Mouse (Mus musculus) adrenal gland, adult 10 weeks (tissue): ENCODE data around the gene Gm10142. TPM values are rescaled to one million over a fixed set of nuclear protein-coding genes. Genes with fewer than 3 reads are reported as not detected.

Source experiments
- polyA plus RNA-seq: library from polyadenylated mRNA; stranded (reverse); fragments of 350-450 nt; fragmentation: Illumina TruSeq; extraction: RNeasy Lipid Tissue Mini Kit (QIAGEN cat#74804); gene quantifications from one replicate; pipeline ENCODE4 v1.2.3, GENCODE M21; 2014; ENCODE audit warnings: low read depth, low replicate concordance

The Gm10142 gene
- not detected for polyA plus RNA-seq

GRCm38 (mm10) chr10:77715507-77715906 is at the start of gene Gm10142:
TSS of gene Gm10142 (plus strand) at chr10:77715807.

GRCm38 (mm10) chr10:77685895-77686664 is 29.5 kb upstream of the Gm10142 start, which contains the start of gene Tspear:
TSS of gene Tspear (plus strand) at chr10:77686569.

GRCm38 (mm10) chr10:77690356-77690807 is 25.2 kb upstream of the Gm10142 start, which contains the start of gene Gm19402:
TSS of gene Gm19402 (minus strand) at chr10:77690757.

GRCm38 (mm10) chr10:77697133-77697532 is 18.5 kb upstream of the Gm10142 start, which contains the start of gene Gm9508:
TSS of gene Gm9508 (minus strand) at chr10:77697233.

GRCm38 (mm10) chr10:77706326-77706725 is 9.3 kb upstream of the Gm10142 start, which contains the start of gene Gm10272:
TSS of gene Gm10272 (plus strand) at chr10:77706626.

GRCm38 (mm10) chr10:77711157-77711556 is 4.5 kb upstream of the Gm10142 start, which contains the start of gene Gm10024:
TSS of gene Gm10024 (plus strand) at chr10:77711457.

GRCm38 (mm10) chr10:77720299-77720698 is 4.7 kb downstream of the Gm10142 start, which contains the start of gene Krtap12-1:
TSS of gene Krtap12-1 (plus strand) at chr10:77720599.

GRCm38 (mm10) chr10:77726186-77726585 is 10.6 kb downstream of the Gm10142 start, which contains the start of gene Gm10100:
TSS of gene Gm10100 (plus strand) at chr10:77726486.

GRCm38 (mm10) chr10:77741924-77742688 is 26.5 kb downstream of the Gm10142 start, which contains the start of gene Gm18596:
TSS of gene Gm18596 (minus strand) at chr10:77742638.

GRCm38 (mm10) chr10:77751254-77751653 is 35.6 kb downstream of the Gm10142 start, which contains the start of gene Gm9736:
TSS of gene Gm9736 (minus strand) at chr10:77751354.

GRCm38 (mm10) chr10:77759582-77759981 is 44.0 kb downstream of the Gm10142 start, which contains the start of gene Gm3233:
TSS of gene Gm3233 (minus strand) at chr10:77759682.

Other genes starting within 250 kb of the Gm10142 start
- 0.70 TPM for gene Fam207a, start 200.0 kb upstream of the Gm10142 start, polyA plus RNA-seq
- gene Itgb2, start 185.6 kb upstream of the Gm10142 start, polyA plus RNA-seq, result 2.5 TPM
- gene Pttg1ip, start 134.1 kb upstream of the Gm10142 start, polyA plus RNA-seq, result 126 TPM
- 72.3 TPM for gene Sumo3, start 109.7 kb upstream of the Gm10142 start, polyA plus RNA-seq
- gene Gm49325, start 109.6 kb upstream of the Gm10142 start, polyA plus RNA-seq, result 6.2 TPM
- gene Ube2g2, start 93.5 kb upstream of the Gm10142 start, polyA plus RNA-seq, result 11.6 TPM
- gene Tspear, start 29.2 kb upstream of the Gm10142 start, polyA plus RNA-seq, result not detected
- not detected for gene Gm19402, start 25.1 kb upstream of the Gm10142 start, polyA plus RNA-seq
- gene Gm9508, start 18.6 kb upstream of the Gm10142 start, polyA plus RNA-seq, result not detected
- not detected for gene Gm10272, start 9.2 kb upstream of the Gm10142 start, polyA plus RNA-seq
- gene Gm10024, start 4.3 kb upstream of the Gm10142 start, polyA plus RNA-seq, result not detected
- gene Krtap12-1, start 4.8 kb downstream of the Gm10142 start, polyA plus RNA-seq, result not detected
- not detected for gene Gm10100, start 10.7 kb downstream of the Gm10142 start, polyA plus RNA-seq
- not detected for gene Gm18596, start 26.8 kb downstream of the Gm10142 start, polyA plus RNA-seq
- not detected for gene Gm9736, start 35.5 kb downstream of the Gm10142 start, polyA plus RNA-seq
- not detected for gene Gm3233, start 43.9 kb downstream of the Gm10142 start, polyA plus RNA-seq
- gene Gm3238, start 55.5 kb downstream of the Gm10142 start, polyA plus RNA-seq, result not detected
- not detected for gene Gm7138, start 61.1 kb downstream of the Gm10142 start, polyA plus RNA-seq
- gene Gm3250, start 66.7 kb downstream of the Gm10142 start, polyA plus RNA-seq, result not detected
- gene Gm7137, start 72.4 kb downstream of the Gm10142 start, polyA plus RNA-seq, result not detected
- not detected for gene Gm9639, start 79.3 kb downstream of the Gm10142 start, polyA plus RNA-seq
- gene Gm19668, start 83.3 kb downstream of the Gm10142 start, polyA plus RNA-seq, result not detected
- not detected for gene Gm9507, start 96.0 kb downstream of the Gm10142 start, polyA plus RNA-seq
- not detected for gene Gm2696, start 98.9 kb downstream of the Gm10142 start, polyA plus RNA-seq
- gene Krtap10-4, start 111.3 kb downstream of the Gm10142 start, polyA plus RNA-seq, result not detected
- not detected for gene Krtap10-10, start 120.1 kb downstream of the Gm10142 start, polyA plus RNA-seq
- gene Gm36176, start 131.0 kb downstream of the Gm10142 start, polyA plus RNA-seq, result not detected
- not detected for gene Gm10318, start 137.1 kb downstream of the Gm10142 start, polyA plus RNA-seq
- gene Gm3285, start 146.2 kb downstream of the Gm10142 start, polyA plus RNA-seq, result not detected
- 1.7 TPM for gene Lrrc3, start 186.7 kb downstream of the Gm10142 start, polyA plus RNA-seq